Mouse (Mus musculus): ENCODE results near the gene Irf2.

Irf2 gene

DNA sequence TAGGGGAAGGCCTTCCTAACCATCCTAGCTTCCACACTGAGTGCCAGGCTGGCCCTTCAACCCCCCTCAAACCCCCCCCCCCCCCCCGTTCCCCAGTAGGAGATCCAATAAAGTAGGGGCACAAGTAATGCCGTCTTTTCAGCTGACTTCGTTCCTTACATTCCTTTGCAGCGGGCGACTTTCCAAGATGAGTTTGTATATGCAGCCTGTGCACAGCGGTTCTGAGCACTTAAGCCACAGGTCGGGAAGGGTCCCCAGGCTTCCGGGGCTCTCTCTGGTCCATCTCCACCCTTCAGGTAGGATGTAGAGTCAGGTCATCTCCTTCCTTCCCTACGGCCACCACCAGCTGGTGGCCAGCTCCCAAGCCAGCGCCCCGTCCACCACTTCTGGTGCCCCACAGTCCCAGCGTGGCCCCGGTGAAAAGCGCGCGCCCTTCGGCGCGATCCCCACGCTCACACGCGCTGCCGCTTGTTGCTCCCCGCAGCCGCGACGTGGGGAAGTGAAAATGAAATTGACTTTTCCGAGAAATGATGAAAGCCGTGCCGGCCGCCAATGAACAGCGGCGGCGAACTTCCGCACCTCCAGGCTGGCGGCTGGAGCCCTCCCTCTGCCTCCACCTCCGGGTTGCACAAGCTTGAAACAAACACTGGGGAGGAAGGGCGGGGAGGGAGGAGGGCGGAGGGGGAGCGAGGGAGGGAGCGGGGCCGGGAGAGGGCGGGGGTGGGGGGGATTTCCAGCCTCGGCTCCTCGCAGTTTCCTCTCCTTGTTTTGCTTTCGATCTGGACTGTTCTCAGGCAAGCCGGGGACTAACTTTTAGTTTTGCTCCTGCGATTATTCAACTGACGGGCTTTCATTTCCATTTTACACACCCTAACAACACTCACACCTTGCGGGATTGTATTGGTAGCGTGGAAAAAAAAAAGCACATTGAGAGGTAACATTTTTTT lies at the start of gene Irf2:
Irf2 (plus strand) TSS at position 730 of the 947 bp plus-strand sequence.
- DNase-seq (ENCODE audit: low read depth, low spot score): peak; percentile 84

DNA sequence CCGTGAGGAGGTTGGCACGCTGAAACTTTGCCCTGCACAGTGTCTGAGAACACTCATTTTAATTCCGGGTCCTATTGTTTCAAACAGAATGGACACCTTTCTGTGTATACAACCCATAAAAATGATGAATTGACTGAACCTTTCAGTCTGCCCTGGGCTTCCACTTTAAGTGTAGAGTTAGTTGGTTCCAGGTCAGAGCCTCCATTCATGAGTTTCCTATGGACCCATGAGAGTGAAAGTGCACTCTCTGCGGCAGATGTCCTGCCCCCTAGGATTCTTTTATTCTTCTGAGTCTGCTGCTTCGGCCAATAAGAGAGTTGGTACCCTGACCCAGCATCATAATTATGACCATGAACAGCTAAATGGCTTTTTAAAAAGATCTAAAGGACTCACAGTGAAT lies 49.4 kb upstream of the Irf2 start:
- no peak for DNase-seq (ENCODE audit: low read depth, low spot score)

DNA sequence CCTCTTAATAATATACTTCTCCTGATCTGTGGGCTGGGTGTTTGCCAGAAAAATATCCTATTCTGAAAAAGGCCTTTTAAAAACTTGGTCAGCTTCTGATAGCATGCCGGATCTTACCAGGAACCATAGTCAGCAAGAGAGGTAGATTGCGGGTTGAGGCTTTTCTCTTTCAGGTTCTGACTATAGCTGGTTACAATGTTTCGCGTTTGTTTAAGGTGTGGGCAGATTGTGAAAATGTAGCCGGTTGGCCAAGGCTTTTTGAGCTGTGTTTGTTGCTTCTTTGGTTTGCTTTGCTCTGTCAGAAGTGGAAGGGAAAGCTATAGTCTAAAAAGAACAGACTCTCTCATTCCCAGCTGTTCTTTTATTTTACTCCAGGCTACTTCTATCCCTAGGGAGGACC lies 49.0 kb upstream of the Irf2 start:
- no peak for DNase-seq (ENCODE audit: low read depth, low spot score)

DNA sequence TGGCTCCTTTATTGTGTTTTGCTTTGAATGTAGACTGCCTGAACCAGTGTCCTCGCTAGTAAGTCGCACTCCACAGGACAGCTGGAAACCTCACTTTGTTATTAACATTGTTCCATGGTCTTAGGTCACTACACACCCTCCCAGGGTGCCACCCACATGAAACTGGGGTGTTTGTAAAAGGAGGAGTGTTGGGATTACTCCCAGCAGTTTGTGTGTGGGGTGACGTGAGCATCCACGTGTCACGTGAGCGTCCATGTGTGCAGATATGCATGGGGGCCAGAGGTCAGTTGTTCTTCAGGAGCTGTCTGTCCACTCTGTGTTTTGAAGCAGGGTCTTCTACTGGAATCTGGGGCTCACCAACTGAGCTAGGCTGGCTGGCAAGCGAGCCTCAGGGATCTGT lies 48.2 kb upstream of the Irf2 start:
- DNase-seq (ENCODE audit: low read depth, low spot score): no peak

DNA sequence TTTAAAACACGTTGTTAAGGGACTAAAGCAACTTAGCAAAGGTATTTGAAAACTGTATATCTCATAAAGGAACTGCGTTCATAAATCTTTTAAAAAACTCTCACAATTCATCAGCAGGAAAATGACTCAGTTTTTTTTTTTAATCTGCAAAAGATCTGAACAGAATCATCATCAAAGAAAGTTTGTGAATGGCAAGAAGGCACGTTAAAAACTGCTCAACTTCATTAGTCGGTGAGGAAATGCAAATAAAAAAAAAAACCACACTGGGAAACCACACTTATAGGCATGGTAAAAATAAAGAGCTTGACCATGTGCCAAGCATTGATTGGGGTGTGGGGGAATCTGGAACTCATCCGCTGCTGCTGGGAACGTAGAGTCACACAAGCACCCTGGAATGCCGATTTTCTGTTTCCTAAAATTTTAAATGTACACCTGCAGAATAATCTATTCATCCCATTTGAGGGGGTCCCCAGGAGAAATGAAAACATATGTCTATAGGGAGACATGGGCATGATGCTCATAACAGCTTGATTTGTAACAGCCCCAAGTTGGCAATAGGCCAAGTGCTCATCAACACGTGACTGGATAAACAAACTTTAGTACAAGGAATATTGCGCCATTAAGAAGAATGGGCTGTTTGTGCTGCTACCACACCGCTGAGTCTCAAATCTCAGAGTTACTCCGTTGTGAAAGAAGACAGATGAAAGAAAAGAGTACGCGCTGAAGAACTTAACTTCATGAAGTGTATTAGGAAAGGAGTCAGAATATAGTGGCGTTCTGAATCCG lies 43.1 kb upstream of the Irf2 start:
- DNase-seq (ENCODE audit: low read depth, low spot score): no peak

DNA sequence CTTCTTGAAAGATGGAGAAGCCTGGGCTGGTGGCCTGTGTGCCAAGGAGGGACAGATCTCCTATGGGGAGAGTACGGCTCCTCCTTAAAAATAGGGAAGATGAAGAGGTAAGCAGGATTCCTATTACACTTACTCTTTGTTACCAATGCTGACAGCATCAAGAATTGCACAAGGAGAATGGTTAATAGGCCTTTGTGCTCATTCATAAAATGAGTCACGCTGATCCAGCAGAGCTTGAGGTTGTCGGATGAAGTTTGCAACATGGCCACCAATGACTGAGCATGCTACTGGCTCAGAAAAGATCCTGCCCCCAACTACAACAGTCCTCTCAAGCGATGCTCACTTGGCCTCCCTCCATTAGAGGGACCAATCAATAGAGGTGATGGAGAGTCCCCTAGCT lies 42.0 kb upstream of the Irf2 start:
- DNase-seq (ENCODE audit: low read depth, low spot score): no peak

DNA sequence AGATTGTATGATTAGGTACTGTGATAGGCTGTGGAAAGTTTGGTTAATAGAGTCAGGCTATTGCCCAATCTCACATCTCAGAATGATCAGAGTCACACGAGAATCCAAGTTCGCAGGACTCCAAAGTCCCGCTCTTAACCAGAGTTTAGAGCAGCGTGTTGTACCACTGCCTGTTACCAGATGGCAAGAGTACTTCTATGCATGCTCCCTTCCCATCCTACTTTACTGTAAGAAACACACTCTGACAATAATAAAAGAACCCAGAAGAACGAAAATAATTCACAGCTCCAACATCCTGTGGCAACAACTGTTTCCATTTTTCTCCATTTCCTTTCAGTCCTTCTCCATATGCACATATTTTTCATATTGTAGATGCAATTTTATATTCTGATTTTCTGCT lies 41.4 kb upstream of the Irf2 start:
- DNase-seq (ENCODE audit: low read depth, low spot score): no peak

DNA sequence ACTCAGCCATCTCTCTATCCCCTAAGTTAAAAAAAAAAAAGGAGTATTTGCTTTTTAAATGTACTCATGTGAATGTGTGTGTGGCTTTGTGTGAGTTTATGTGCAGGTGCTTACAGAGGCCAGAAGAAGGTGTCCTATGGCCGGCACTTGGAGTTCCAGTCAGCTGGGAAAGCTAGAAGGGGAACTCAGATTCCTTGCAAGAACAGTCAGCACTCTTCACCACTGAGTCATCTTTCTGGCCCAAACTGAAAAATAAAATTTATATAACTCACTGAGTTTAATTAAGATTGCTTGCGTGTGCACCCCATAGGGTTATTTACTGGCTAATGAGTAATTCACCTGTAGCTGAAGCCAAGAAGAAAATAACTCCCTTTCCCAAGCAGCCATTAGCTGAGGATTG lies 34.4 kb upstream of the Irf2 start:
- no peak for DNase-seq (ENCODE audit: low read depth, low spot score)

DNA sequence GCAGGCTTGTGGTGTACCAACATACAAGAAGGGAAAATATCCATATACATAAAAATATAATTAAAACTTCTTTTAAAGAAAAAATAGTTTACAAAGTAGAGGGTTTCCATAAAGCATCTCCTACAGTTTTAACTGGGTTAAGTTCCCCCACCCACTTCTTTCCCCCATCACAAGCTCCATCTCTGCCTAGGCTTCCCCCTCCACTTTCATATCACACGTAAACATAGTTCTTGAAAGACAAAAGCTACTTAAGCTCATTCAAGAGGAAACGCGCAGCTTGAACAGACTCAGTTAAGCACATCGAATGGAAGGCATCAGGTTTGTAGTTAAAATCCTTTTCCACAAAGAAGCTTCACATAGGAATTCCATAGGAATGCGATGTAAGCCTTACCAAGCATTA lies 32.8 kb upstream of the Irf2 start:
- DNase-seq (ENCODE audit: low read depth, low spot score): no peak

DNA sequence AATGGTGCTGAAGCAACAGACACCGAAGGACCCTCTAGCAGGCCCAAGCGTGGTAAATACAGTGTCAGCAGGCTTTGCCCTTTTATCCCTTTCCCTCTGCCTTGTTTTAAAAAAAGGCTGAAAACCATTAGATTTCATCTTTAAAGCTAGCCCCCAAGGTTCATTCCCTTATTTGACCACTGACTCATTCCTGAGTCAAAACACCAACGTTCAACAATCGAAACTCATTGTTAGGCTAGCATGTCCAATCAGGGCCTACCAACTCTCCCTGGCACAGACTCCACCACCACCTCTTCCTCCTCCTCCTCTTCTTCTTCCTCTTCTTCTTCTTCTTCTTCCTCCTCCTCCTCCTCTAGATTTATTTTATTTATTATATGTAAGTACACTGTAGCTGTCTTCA lies 30.2 kb upstream of the Irf2 start:
- no peak for DNase-seq (ENCODE audit: low read depth, low spot score)

DNA sequence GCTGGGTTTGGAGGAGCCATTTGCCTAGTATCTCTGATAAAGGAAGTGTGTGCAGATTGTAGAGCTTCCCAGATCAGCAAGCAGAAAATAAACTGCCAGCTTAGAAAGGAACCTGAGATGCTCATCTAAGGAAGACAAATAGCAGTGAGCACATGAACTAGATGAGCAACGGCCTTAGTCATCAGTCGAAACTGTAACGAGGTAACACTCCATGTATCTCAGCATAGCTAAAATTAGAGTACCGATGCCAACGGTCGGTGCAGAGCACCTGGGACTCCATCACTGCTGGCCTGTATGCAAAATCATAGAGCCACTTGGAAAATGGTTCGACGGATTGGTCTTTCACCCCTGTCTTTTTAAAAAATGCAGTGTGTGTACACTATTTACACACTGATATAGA lies 29.2 kb upstream of the Irf2 start:
- DNase-seq (ENCODE audit: low read depth, low spot score): no peak

DNA sequence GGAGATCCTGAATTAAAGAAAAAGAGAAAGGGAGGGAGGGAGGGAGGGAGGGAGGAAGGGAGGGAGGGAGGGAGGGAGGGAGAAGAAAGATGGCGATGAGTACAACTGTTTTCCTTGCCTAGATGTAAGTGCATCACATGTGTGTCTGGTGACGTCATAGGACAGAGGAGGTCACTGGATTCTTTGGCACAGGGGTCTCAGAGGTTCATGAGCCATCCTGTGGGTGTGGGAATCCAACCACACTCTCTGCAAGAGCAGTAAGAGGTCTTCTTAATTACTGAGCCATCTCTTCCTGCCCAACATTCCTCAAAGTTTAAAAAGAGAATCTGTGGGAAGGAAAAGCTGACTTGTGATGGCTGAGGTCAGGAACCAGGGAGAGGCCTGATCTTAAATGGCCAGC lies 28.0 kb upstream of the Irf2 start:
- DNase-seq (ENCODE audit: low read depth, low spot score): no peak

DNA sequence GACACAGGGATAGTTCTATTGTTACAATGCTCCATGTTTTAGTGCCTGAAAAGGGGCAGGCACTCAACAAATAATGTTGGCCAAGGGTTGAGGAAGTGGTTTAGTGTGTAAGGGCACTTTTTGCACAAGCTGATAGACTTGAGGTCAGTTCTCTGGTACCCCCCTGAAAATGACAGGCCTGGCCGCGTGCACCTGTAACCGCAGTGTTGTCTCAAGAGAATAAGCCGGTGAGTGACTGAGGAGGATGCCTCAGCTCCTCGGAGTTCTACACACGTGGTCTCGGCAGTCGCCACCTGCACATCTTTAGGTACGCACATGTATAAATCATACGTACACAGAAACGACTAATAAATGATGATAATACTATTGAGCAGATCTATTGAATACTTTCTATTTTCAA lies 26.4 kb upstream of the Irf2 start:
- DNase-seq (ENCODE audit: low read depth, low spot score): no peak

DNA sequence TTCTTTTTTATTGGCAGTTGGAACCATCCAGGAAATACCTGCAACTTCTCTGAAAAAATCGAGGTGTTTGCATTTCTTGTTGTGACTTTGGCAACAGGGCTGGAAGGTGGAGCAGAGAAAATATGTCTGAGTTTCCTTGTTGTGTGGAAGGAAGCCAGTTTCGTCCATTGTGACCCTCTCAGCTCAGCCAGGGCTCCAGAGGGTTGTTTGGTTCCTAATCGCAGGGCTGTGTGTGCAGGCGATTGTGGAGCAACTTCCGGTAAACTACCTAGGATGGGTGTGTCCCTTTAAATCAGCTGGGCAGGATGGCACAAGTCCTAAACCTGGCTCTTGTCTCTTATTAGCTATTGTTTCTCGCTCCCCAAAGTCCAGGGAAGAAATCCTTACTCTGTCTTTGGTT lies 25.7 kb upstream of the Irf2 start:
- DNase-seq (ENCODE audit: low read depth, low spot score): no peak

DNA sequence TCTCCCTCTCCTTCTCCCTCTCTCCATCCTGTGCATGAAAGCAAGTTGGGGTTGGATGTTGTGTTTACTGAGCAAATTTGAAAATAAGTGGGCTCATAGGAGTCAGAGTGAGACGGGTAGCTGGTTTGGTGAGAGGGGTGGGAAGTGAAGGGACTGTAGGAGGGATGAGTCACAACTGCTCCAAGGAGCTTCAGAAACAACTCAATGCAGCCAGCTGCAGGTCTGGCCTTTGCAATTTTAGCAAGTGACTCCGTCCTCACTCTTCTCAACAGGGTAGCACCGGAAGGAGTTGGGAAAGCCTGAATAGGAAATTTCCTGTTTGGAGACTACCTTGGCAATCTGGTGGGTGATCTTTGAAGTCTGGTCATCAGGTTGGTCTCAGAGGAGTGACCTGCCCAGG lies 25.1 kb upstream of the Irf2 start:
- DNase-seq (ENCODE audit: low read depth, low spot score): peak; percentile 54

DNA sequence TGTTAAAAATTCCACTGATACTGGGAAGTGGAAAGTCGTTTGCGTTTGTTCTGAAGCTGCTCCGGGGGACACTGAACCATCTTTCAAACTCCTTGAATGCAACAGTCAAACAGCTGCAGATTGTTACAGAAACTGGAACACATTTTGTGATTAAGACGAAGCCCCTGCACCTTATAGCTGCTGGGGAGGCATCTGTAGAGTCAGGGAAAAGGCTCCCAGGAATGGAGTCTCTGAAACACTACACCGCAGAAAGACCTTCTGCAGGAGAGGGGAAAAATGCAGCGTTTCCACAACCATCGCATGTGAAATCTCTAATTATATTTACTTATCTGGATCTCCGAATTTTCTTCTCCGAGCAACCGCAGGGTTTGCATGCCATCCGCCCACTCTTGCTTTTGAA lies 23.1 kb upstream of the Irf2 start:
- DNase-seq (ENCODE audit: low read depth, low spot score): no peak

DNA sequence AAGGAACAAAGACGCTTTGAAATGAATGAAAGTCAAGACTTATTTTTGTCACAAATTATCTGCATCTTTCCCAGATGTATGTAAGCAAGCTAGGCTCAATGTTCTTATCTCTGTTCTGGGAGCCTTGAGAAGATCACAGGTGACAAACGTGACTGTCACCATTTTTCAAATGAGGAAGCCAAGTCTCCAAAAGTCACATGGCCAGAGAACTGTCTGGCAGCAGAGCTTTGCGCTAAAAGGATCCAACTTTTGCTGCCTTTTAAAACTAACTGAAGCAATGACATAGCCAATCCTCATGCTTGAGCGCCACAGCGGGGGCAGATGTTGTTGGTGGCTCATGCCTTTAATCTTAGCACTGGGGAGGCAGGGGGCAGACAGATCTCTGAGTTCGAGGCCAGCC lies 22.4 kb upstream of the Irf2 start:
- no peak for DNase-seq (ENCODE audit: low read depth, low spot score)

DNA sequence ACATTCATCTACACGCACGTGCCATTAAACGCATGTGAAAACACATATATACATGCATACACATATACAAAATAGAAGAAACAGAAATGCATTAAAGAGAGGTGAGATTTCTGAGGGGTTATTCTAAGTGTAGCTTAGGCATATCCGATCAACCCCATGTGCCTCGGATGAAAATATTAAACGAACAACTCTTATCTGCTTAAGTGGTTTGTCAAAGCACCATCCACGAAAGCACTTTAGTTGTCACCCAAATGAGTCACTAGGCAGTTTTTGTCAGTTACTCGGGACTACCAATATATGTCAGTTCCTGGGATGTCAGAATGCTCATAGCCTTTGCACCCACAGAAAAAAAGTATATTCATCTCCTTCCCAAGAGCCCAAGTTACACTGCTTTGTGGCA lies 21.2 kb upstream of the Irf2 start:
- DNase-seq (ENCODE audit: low read depth, low spot score): no peak

DNA sequence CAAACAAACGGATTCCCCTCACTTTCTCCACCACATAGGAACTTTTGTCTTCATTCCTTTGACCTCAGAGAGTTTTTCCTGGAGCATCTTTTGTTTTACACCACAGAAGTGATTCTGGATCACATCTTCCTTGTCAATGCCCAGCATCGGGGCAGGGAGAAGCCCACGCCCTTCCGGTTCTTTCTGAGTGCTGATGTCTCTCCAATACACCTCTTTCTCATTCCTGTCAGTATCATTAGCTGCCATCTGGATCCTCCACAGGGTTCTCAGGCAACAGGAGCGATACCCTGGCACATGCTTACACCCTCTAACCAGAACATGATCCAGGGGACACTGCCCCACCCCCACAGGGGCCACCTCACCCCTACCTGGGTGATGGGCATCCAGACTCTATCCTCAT lies 20.8 kb upstream of the Irf2 start:
- DNase-seq (ENCODE audit: low read depth, low spot score): no peak

DNA sequence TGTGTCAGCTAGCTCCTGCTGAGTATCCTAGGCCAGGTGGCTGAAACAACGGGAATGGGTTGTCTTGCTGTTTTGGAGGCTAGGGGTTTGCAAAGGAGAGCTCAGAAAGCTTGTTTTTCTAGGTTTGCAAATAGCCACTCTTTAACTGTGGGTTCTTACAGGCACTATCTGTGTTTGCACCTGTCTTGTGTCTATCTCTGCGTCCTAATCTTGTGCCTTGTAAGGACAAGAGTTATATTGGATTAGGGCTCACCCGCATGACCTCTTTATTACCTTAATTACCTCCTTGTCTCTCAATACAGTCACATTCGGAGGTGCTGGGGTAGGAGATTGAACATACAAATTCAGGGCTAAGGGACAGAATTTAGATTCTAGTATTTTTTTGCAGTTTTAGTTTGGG lies 18.9 kb upstream of the Irf2 start:
- DNase-seq (ENCODE audit: low read depth, low spot score): no peak

DNA sequence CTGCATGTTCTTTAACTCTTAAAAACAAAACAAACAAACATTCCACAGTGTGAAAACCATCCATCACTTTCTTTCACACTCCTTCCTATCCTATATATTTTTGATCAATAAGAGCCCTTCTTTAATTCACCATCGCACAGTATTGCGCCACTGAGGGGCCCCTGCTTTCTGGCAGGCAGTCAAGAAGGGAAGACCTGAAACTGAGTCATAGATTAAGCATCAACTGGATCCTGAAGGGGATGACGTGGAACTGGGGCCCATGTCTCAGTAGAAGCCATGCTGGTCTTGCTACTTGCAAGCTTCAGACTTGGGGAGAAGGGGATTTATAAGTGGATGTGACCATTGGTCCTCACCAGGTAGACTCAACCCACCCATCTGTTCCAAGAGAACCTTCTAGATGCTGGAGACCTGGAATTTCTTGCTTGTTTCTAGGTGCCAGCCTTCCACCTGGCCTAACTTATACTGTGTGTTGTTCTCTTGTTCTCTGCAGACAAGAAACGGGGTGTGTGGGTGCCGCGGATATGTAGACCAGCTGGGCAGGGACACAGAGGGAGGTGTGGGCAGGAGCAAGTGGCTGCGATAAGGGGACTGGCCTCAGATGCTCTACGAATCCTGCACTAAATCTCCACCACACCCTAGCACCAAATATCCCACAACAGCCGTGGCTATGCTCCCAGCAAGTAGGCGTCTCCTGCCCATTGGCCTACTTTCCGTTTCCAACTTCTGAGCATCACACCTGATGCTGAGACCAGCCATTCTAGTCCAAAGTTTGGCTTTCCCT lies 18.3 kb upstream of the Irf2 start:
- DNase-seq (ENCODE audit: low read depth, low spot score): no peak

DNA sequence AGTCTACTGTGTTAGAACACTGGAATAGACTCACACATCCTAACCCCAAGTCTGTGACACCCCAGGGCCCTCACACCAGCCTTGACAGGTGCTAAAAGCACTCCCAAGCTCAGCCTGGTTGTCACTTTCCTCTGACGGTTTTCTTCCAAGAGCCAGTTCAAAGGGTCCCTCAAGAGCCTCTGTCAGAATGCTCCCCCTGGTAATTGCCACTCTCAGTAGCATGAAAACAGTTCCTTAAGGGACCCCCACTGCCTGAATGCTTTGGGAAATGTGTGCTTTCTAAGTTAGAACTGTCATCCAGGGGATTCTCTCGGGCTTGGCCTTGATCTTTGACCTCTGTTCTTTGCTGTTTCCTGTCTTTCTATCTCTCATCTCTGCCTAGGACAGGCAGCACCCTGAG lies 17.0 kb upstream of the Irf2 start:
- DNase-seq (ENCODE audit: low read depth, low spot score): no peak

Measured in telencephalon, adult 2 months (tissue).